Mouse (Mus musculus) thymus, postnatal 10 days (tissue): ENCODE results near the gene Disp1.

Source experiments
- DNase-seq, 2 experiments: peaks; one replicate each; pipeline ENCODE4 v3.0.0; 2021; ENCODE audit warnings: low spot score in 2 of 2

The Disp1 gene

GRCm38 (mm10) chr1:183086843-183087242 is 134.5 kb downstream of the Disp1 start:
- DNase-seq: no peak

- no peak for DNase-seq
These were observed 137.0 kb downstream of the Disp1 start for GRCm38 (mm10) chr1:183084085-183085050.

- no peak for DNase-seq
These were observed 138.9 kb downstream of the Disp1 start for GRCm38 (mm10) chr1:183082436-183082835.

DNA sequence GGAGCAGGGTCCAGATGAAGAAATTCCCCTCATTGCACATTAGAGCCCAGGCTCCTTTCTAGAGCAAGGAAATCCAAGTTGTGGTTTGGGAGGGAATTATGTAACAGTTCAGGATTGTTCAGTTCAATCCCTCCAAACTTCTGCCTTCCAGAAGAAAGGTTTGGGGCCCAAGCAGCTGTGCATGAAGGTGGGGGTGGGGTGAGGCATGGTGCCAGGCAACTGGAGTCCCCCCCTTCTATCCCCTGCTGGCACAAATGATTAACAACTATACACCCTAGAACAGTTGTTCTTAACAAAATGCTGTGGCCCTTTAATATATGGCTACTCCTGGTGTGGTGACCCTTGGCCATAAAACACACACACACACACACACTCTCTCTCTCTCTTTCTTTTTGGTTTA is 140.2 kb downstream of the Disp1 start:
- DNase-seq: no peak

GRCm38 (mm10) chr1:183075121-183075822 is 146.1 kb downstream of the Disp1 start:
- DNase-seq: no peak

DNA sequence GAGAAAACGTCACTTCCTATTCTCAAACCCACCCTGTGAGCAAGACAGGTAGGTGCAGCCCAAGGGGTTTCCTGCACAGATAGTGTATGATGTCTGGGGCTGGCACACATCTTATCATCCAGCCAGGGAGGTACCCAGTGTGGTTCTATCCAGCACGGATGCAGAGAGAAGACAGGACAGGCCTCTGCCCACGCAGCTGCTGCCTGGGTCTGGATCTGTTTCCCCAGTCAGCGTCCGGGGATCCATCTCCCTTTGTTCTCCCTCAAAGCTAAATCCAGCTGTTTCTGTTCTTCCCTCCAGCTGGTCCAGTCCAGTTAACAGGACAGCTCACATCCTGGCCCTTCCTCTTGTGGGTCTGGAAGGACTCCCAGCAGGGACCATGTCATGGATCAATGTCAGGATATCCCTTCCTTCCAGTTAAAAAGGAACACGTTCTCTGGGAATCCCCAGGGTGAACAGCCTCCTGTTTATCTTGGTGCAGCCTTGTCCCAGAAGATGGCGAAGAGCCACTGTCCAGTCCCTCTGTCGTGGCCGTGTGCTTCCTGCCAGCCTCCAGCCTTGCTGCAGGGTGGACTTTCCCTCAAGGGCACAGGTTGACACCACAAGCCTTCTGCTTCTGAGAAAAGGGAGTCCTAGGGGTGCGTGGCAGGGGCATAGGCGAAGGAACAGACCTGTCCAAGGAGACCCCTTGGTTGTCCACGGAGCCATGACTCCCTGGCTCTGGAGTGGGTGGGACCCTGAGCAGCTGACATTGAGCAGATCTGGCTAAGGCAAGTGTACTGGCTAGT is 148.9 kb downstream of the Disp1 start:
- DNase-seq: no peak

- no peak for DNase-seq
These were observed 151.2 kb downstream of the Disp1 start for GRCm38 (mm10) chr1:183069954-183070649.

GRCm38 (mm10) chr1:183067807-183068206 is 153.5 kb downstream of the Disp1 start:
- no peak for DNase-seq

DNA sequence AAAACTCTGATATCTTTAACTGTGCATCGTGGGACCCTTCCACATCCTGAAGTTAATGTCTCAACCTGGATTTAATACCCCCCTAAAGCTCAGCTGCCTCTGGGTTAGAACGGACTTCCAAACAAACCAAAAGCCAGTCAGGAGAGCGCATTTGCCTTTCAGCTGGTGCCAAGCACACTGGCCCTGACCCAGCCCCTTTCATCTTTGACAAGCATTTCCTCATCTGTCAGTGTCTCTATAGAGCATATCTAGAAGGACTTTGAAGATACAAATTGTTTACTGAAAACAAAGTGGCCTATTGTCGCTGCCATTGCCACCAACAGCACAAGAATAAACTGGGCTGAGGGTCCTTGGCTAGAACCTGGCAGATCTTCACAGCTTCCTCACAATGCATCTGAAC is 154.3 kb downstream of the Disp1 start:
- no peak for DNase-seq

GRCm38 (mm10) chr1:183060611-183061010 is 160.7 kb downstream of the Disp1 start:
- no peak for DNase-seq

- no peak for DNase-seq
These were observed 165.1 kb downstream of the Disp1 start for GRCm38 (mm10) chr1:183056289-183056655.

DNA sequence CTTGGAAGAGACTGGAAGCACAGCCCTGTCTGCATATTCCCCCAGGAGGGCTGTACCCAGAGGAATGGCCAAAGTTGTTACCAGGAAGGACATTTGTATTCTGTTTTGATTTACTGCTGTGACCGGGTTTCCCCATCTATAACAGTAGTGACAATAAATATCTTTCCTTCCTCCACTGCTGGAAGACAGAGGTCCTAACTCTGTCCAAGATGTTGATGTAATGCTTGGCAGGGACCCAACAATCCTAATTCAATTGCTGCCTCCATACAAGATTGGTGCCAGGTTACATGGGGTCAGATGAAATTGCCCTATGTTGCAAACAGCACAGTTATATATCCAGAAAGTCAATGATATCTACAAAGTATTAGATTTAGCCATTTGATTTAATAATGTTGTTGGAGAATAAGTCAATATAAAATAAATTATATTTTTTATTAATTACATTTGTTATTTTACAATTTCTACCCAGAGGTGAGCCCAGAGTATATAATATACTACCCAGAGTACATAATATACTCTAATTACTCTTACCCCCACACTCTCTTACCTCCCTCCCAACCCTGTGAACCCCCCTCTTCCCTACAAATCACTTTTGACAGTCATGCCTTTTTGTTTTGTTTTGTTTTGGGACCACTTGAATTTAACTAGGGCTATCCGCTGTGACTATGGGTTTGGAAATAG is 165.6 kb downstream of the Disp1 start:
- no peak for DNase-seq

DNA sequence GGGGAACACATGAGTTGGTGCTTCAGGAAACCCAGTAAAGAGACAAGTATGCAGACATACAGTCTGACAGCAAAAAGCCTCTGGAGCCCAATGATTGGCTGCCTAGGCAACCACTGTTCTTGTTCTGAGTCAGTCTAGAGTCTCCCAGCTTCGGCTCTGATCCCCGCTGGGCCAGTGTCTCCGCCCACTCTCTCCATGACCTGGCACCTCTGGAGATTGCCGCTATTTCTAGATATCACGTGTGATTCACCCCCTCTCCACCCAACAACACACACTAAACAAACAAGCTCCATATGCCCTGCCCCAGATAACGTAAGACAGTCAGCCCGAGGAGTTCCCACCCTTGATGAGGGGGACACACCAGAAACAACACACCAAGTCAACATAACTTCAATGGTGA is 168.7 kb downstream of the Disp1 start:
- DNase-seq: no peak

DNA sequence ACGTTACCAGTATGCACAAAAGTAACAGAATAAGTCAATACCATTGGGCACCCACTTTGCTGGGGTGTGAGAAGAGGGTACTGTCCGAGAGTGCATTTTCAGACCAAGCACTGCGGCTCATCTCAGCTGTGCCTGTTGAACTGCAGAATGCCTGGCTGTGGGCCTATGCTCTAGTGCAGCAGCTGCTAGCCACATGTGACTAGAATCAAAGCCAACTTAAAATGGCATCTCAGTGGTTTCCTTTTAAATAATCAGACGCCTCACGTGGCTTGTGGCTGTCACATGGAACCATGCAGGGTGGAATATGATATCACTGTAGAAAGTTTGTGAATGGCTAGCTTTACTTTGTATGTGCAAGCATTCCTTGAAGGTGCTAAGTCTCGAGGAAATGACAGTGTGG is 172.0 kb downstream of the Disp1 start:
- no peak for DNase-seq

- no peak for DNase-seq
These were observed 173.3 kb downstream of the Disp1 start for GRCm38 (mm10) chr1:183047913-183048523.

DNA sequence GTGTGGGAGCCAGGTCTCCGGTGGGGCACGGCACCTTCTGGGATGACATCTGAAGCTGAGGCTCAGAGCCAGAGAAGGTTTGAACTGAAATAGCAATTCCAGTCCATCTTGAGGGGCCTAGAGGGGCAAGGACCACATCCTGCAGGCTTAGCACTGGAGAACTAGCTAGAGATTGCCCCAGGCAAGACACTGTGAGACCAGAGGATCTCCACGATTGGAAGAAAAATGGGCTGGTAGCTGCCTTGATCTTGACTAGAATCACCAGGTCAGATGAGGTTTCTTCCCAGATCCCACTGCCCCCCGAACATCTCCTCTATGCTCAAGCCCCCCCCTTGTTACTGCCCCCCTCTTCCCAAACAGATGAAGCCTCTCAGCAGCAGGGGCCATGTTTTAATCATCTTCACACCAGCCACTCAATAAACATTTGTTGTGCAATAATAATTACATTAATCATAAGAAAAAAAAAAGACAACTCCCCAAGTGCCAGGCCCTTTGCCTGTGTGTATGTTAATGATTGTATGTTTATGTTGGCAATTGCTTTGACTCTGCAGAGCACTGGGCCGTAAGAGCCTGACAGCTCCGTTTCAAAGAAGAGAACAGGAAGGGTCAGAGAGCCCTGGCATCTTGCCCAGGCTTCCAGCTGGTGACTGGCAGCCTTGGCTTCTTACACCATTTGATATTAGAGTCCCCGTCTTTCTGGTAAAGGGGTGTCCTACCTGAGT is 174.0 kb downstream of the Disp1 start:
- no peak for DNase-seq

DNA sequence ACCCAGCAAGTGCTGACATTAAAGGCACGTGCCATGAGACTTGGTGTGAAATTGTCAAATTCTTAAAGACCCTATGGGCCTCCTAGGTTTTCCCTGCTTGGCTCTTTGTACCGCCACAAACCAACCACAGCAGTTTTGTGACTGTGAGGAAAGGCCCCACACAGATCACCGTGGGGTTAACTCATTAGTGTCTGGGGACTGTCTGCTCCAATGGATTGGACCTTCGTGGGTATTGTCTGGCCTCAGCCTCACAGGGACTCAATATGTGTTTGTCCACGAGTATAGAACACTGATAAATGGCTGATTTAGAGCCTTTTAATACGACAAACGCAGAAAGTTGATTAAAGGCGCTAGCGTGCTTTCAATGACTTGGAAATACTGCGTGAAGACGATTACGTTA is 175.2 kb downstream of the Disp1 start:
- no peak for DNase-seq

- no peak for DNase-seq
These were observed 178.0 kb downstream of the Disp1 start for GRCm38 (mm10) chr1:183043161-183043812.

- no peak for DNase-seq
These were observed 179.6 kb downstream of the Disp1 start for GRCm38 (mm10) chr1:183041703-183042102.
